Mouse (Mus musculus): ENCODE results near the gene Gm5788. TPM values are rescaled to one million over a fixed set of nuclear protein-coding genes. Genes with fewer than 3 reads are reported as not detected.
"Not testable (repeated sequence)": the region's sequence is repeated elsewhere in the genome, so short reads cannot be mapped to it uniquely, and the experiment has no call there.

Gene Gm5788
- polyA plus RNA-seq, 1 experiment from 2014 or later: not detected

- H3K4me3 ChIP-seq (replicated peaks; ENCODE audit: low read length); H3K27me3 ChIP-seq (replicated peaks; ENCODE audit: control insufficient read depth, insufficient read depth, low read length); ATAC-seq; H3K36me3 ChIP-seq (ENCODE audit: control insufficient read depth, insufficient read depth); H3K9ac ChIP-seq (replicated peaks; ENCODE audit: low read depth, low read length); H3K4me2 ChIP-seq (ENCODE audit: low read length); H3K27ac ChIP-seq (ENCODE audit: low read length); H3K4me1 ChIP-seq (replicated peaks; ENCODE audit: control insufficient read depth, insufficient read depth, low read length); H3K9me3 ChIP-seq (ENCODE audit: control insufficient read depth, low read length): not testable (repeated sequence)
- WGBS: 77% methylated on average over 2 of the region's 2 CpGs
Observed at GRCm38 (mm10) chr12:87488683-87489082, 5.8 kb upstream of the Gm5788 start.

DNA sequence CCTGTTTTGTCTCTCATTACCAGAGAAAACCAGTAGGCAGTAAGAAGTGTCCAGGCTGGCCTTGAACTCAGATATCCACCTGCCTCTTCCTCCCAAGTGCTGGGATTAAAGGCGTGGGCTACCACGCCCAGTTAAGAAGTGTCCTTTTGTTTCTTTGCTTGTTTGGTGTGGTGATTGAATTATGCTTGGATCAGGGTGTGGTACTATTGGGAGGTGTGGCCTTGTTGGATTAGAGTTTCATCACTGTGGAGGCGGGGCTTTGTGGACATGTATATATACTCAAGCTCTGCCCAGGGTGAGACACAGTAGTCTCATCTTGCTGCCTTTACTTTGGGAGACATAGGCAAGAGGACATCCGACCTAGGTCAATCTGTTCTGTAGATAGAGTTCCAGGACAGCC lies 19.5 kb downstream of the Gm5788 start, which contains the start of gene Gm8300:
TSS of gene Gm8300 (plus strand) at position 301 of the 400 bp plus-strand sequence.
- not testable (repeated sequence) for H3K27me3 ChIP-seq (replicated peaks; ENCODE audit: control insufficient read depth, insufficient read depth, low read length); H3K4me3 ChIP-seq (replicated peaks; ENCODE audit: low read length); H3K4me1 ChIP-seq (replicated peaks; ENCODE audit: control insufficient read depth, insufficient read depth, low read length); H3K9ac ChIP-seq (replicated peaks; ENCODE audit: low read depth, low read length); H3K9me3 ChIP-seq (ENCODE audit: control insufficient read depth, low read length); H3K4me2 ChIP-seq (ENCODE audit: low read length); ATAC-seq; H3K36me3 ChIP-seq (ENCODE audit: control insufficient read depth, insufficient read depth); H3K27ac ChIP-seq (ENCODE audit: low read length)
- 92% methylated on average over 4 of the region's 4 CpGs for WGBS

GRCm38 (mm10) chr12:87519616-87520015 lies 25.1 kb downstream of the Gm5788 start:
- not testable (repeated sequence) for H3K9ac ChIP-seq (replicated peaks; ENCODE audit: low read depth, low read length); H3K4me3 ChIP-seq (replicated peaks; ENCODE audit: low read length); H3K36me3 ChIP-seq (ENCODE audit: control insufficient read depth, insufficient read depth); H3K27ac ChIP-seq (ENCODE audit: low read length); H3K27me3 ChIP-seq (replicated peaks; ENCODE audit: control insufficient read depth, insufficient read depth, low read length); H3K4me2 ChIP-seq (ENCODE audit: low read length); H3K4me1 ChIP-seq (replicated peaks; ENCODE audit: control insufficient read depth, insufficient read depth, low read length); H3K9me3 ChIP-seq (ENCODE audit: control insufficient read depth, low read length); ATAC-seq
- 74% methylated on average over 3 of the region's 3 CpGs for WGBS

DNA sequence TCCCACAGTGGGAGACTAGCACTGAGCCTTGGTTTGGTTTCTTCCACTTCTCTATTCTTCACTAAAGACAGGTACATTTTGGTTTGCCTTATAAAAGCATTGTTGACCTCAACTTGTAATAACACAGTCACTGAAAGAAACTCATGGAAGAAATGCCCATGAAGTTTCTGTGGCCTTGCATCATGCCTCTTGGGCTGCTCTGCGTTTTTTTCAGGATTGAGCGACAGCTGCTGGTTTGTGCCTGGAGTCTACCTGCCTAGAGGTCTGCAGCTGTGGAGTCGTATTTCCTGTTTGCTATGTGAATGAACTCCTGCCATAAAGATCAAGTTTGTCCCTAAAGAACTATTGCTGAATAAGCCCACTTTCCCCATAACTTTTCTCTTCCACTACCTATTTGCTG lies 49.4 kb downstream of the Gm5788 start:
- WGBS: 83% methylated on average over 3 of the region's 3 CpGs
- Histone ChIP-seq H3K9me3 (ENCODE audit: control insufficient read depth, low read length) (no peaks in the 10 kb centered on the region), H3K27ac (ENCODE audit: low read length) (no peak overlapping the region), H3K4me1 (replicated peaks; ENCODE audit: control insufficient read depth, insufficient read depth, low read length) (no peaks in the 10 kb centered on the region), H3K36me3 (ENCODE audit: control insufficient read depth, insufficient read depth) (no peaks in the 10 kb centered on the region), H3K4me3 (replicated peaks; ENCODE audit: low read length) (no peak overlapping the region), H3K27me3 (replicated peaks; ENCODE audit: control insufficient read depth, insufficient read depth, low read length) (no peaks in the 10 kb centered on the region), H3K4me2 (ENCODE audit: low read length) (no peak overlapping the region), H3K9ac (replicated peaks; ENCODE audit: low read depth, low read length) (no peak overlapping the region)
- no peak for ATAC-seq

Other genes with a start within 250 kb of the Gm5788 start
- 79.1 and 80.9 TPM in 2 replicates for gene Vipas39, start 228.5 kb upstream of the Gm5788 start, polyA plus RNA-seq (2015; fragmentation: Nextera tagmentation; extraction: Ambion mirVana)
- gene Ahsa1, start 228.2 kb upstream of the Gm5788 start, polyA plus RNA-seq (2015; fragmentation: Nextera tagmentation; extraction: Ambion mirVana): 222 TPM in 2 replicates
- gene Ism2, start 195.0 kb upstream of the Gm5788 start, polyA plus RNA-seq (2015; fragmentation: Nextera tagmentation; extraction: Ambion mirVana): 0.62 and 1.1 TPM in 2 replicates
- gene Sptlc2, start 106.4 kb upstream of the Gm5788 start, polyA plus RNA-seq (2015; fragmentation: Nextera tagmentation; extraction: Ambion mirVana): 60.6 and 67.6 TPM in 2 replicates
- 211 and 233 TPM in 2 replicates for gene Slirp, start 50.8 kb upstream of the Gm5788 start, polyA plus RNA-seq (2015; fragmentation: Nextera tagmentation; extraction: Ambion mirVana)
- gene Alkbh1, start 50.7 kb upstream of the Gm5788 start, polyA plus RNA-seq (2015; fragmentation: Nextera tagmentation; extraction: Ambion mirVana): 42.3 and 47.1 TPM in 2 replicates
- gene Snw1, start 22.4 kb upstream of the Gm5788 start, polyA plus RNA-seq (2015; fragmentation: Nextera tagmentation; extraction: Ambion mirVana): 116 and 131 TPM in 2 replicates
- not detected in 2 replicates for gene Gm8300, start 19.6 kb downstream of the Gm5788 start, polyA plus RNA-seq (2015; fragmentation: Nextera tagmentation; extraction: Ambion mirVana)
- gene Oog1, start 108.0 kb downstream of the Gm5788 start, polyA plus RNA-seq (2015; fragmentation: Nextera tagmentation; extraction: Ambion mirVana): not detected in 2 replicates
- gene Gm4027, start 124.1 kb downstream of the Gm5788 start, polyA plus RNA-seq (2015; fragmentation: Nextera tagmentation; extraction: Ambion mirVana): not detected in 2 replicates
- not detected in 2 replicates for gene Gm16381, start 149.9 kb downstream of the Gm5788 start, polyA plus RNA-seq (2015; fragmentation: Nextera tagmentation; extraction: Ambion mirVana)

Measured in forebrain, embryonic 16.5 days (tissue).